8 mouse cellular contexts compared by ENCODE assay signal in the genomic region with DNA sequence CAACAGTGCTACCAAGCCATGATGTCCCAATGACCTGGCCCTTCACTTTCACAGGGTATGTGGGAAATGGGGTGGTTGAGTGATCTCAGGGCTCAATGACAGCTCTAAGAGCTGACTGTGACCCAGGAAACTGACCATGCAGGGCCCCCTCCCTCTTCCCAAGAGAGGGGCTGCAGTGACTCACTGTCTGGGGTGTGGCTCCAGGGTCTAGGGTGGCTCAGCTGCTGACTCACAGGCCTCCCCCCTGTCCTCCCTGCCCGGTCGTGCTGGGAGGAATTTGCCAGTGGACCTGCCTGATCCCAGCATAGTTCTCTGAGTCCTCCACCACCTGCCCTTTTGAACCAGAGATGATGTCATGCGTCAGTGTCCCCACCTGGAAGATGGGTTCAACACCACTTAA. TPM values are rescaled to one million over a fixed set of nuclear protein-coding genes. Genes with fewer than 3 reads are reported as not detected.
DNase-seq lines count a peak whose midpoint lies in the region; ATAC-seq lines count a peak whose summit lies in the region.

No protein-coding gene starts in this region.

- no peak overlapping the region for H3K9ac ChIP-seq in stomach, embryonic 15.5 days
- H3K9ac ChIP-seq in hindbrain, embryonic 16.5 days (ENCODE audit: low read depth, low read length): no peak overlapping the region

- WGBS in stomach, embryonic 15.5 days: 41% methylated on average over 3 of the region's 3 CpGs
- WGBS in hindbrain, embryonic 16.5 days: 66% methylated on average over 3 of the region's 3 CpGs

- H3K4me3 ChIP-seq in megakaryocyte, embryonic 14.5 days (replicated peaks): peak overlapping the region; percentile 91
- no peak overlapping the region for H3K4me3 ChIP-seq in stomach, embryonic 15.5 days (replicated peaks)
- H3K4me3 ChIP-seq in hindbrain, embryonic 16.5 days (ENCODE audit: low read length): no peak overlapping the region

- peaks cover 100% of the 10 kb centered on the region for H3K4me1 ChIP-seq in megakaryocyte, embryonic 14.5 days
- peaks cover 75% of the 10 kb centered on the region for H3K4me1 ChIP-seq in stomach, embryonic 15.5 days
- H3K4me1 ChIP-seq in hindbrain, embryonic 16.5 days (ENCODE audit: control insufficient read depth, insufficient read depth, low read depth, low read length): peaks cover 26% of the 10 kb centered on the region

- H3K9me3 ChIP-seq in megakaryocyte, embryonic 14.5 days: no peaks in the 10 kb centered on the region
- H3K9me3 ChIP-seq in stomach, embryonic 15.5 days: no peaks in the 10 kb centered on the region
- no peaks in the 10 kb centered on the region for H3K9me3 ChIP-seq in hindbrain, embryonic 16.5 days (ENCODE audit: control insufficient read depth, low read length)

- H3K4me2 ChIP-seq in stomach, embryonic 15.5 days: peak overlapping the region; percentile 57
- H3K4me2 ChIP-seq in hindbrain, embryonic 16.5 days (ENCODE audit: low read length): no peak overlapping the region

- no peaks in the 10 kb centered on the region for H3K27me3 ChIP-seq in megakaryocyte, embryonic 14.5 days (replicated peaks)
- no peaks in the 10 kb centered on the region for H3K27me3 ChIP-seq in stomach, embryonic 15.5 days (replicated peaks)
- H3K27me3 ChIP-seq in hindbrain, embryonic 16.5 days (replicated peaks; ENCODE audit: control insufficient read depth, insufficient read depth, low read length): no peaks in the 10 kb centered on the region; the same call in 1 of the 2 replicates

- DNase-seq in gastrocnemius, postnatal 25 days: peak; percentile 69
- peak; percentile 47 for DNase-seq in liver
- DNase-seq in thymus, postnatal 0 days (ENCODE audit: low spot score): no peak
- no peak for DNase-seq in cerebellum, adult 8-10 months

- H3K27ac ChIP-seq in stomach, embryonic 15.5 days: peak overlapping the region; percentile 99
- no peak overlapping the region for H3K27ac ChIP-seq in hindbrain, embryonic 16.5 days (ENCODE audit: low read depth, low read length)

- ATAC-seq in megakaryocyte, adult 5-6 weeks (ENCODE audit: poor library complexity, severe bottlenecking): no peak
- 0 out of 2 replicates have a peak, but pooled peaks have one; percentile 12 for ATAC-seq in stomach, embryonic 15.5 days (ENCODE audit: insufficient read depth, low FRiP score, low read depth)
- ATAC-seq in hindbrain, embryonic 16.5 days: no peak

- H3K36me3 ChIP-seq in megakaryocyte, embryonic 14.5 days (replicated peaks; ENCODE audit: low read length): peaks cover 78% of the 10 kb centered on the region
- peaks cover 8% of the 10 kb centered on the region for H3K36me3 ChIP-seq in stomach, embryonic 15.5 days
- no peaks in the 10 kb centered on the region for H3K36me3 ChIP-seq in hindbrain, embryonic 16.5 days (ENCODE audit: control insufficient read depth, insufficient read depth, low read length)

RNA-seq across cellular contexts. Expression of a gene that starts 8.2 kb away (rescaled TPM):
- 128 and 140 TPM in 2 replicates for polyA plus RNA-seq in megakaryocyte, embryonic 14.5 days (2012; ENCODE audit: insufficient read depth, low replicate concordance)
- total RNA-seq in megakaryocyte, adult 5-6 weeks (2015): 13.6 and 15.5 TPM in 2 replicates
- 11.3 and 13.8 TPM in 2 replicates for total RNA-seq in megakaryocyte, adult 5-6 weeks (2017)
- total RNA-seq in gastrocnemius, postnatal 25 days (2021): 10 to 100 TPM; 28.5 to 36.6 TPM
- polyA plus RNA-seq in stomach, embryonic 15.5 days (2015; fragmentation: Nextera tagmentation; extraction: Ambion mirVana): 68.3 and 73.4 TPM in 2 replicates
- 10.9 and 12.2 TPM in 2 replicates for polyA plus RNA-seq in thymus, postnatal 0 days (2015; fragmentation: Nextera tagmentation; extraction: Ambion mirVana)
- 11.7 and 12.2 TPM in 2 replicates for polyA plus RNA-seq in hindbrain, embryonic 16.5 days (2015; fragmentation: Nextera tagmentation; extraction: Ambion mirVana)

RNA-seq across cellular contexts. Expression of a gene that starts 12.5 kb away (rescaled TPM):
- polyA plus RNA-seq in megakaryocyte, embryonic 14.5 days (2012; ENCODE audit: insufficient read depth, low replicate concordance): 113 and 116 TPM in 2 replicates
- 23.5 and 23.6 TPM in 2 replicates for total RNA-seq in megakaryocyte, adult 5-6 weeks (2015)
- 7.7 and 8.9 TPM in 2 replicates for total RNA-seq in megakaryocyte, adult 5-6 weeks (2017)
- 10 to 100 TPM; 56.7 to 58.0 TPM for total RNA-seq in gastrocnemius, postnatal 25 days (2021)
- 117 and 124 TPM in 2 replicates for polyA plus RNA-seq in stomach, embryonic 15.5 days (2015; fragmentation: Nextera tagmentation; extraction: Ambion mirVana)
- polyA plus RNA-seq in thymus, postnatal 0 days (2015; fragmentation: Nextera tagmentation; extraction: Ambion mirVana): 84.9 and 93.3 TPM in 2 replicates
- 166 and 167 TPM in 2 replicates for polyA plus RNA-seq in hindbrain, embryonic 16.5 days (2015; fragmentation: Nextera tagmentation; extraction: Ambion mirVana)

RNA-seq across cellular contexts. Expression of a gene that starts 12.7 kb away (rescaled TPM):
- 180 and 228 TPM in 2 replicates for polyA plus RNA-seq in megakaryocyte, embryonic 14.5 days (2012; ENCODE audit: insufficient read depth, low replicate concordance)
- total RNA-seq in megakaryocyte, adult 5-6 weeks (2015): 27.8 and 33.6 TPM in 2 replicates
- total RNA-seq in megakaryocyte, adult 5-6 weeks (2017): 48.2 and 59.5 TPM in 2 replicates
- total RNA-seq in gastrocnemius, postnatal 25 days (2021): 10 to 100 TPM; 63.6 to 65.8 TPM
- 229 and 235 TPM in 2 replicates for polyA plus RNA-seq in stomach, embryonic 15.5 days (2015; fragmentation: Nextera tagmentation; extraction: Ambion mirVana)
- polyA plus RNA-seq in thymus, postnatal 0 days (2015; fragmentation: Nextera tagmentation; extraction: Ambion mirVana): 195 and 200 TPM in 2 replicates
- polyA plus RNA-seq in hindbrain, embryonic 16.5 days (2015; fragmentation: Nextera tagmentation; extraction: Ambion mirVana): 237 and 241 TPM in 2 replicates

RNA-seq across cellular contexts. Expression of a gene that starts 18.9 kb away (rescaled TPM):
- 0.28 TPM in 1 of 2 replicates, not detected in the other for polyA plus RNA-seq in megakaryocyte, embryonic 14.5 days (2012; ENCODE audit: insufficient read depth, low replicate concordance)
- total RNA-seq in megakaryocyte, adult 5-6 weeks (2015): not detected in 2 replicates
- not detected in 2 replicates for total RNA-seq in megakaryocyte, adult 5-6 weeks (2017)
- total RNA-seq in gastrocnemius, postnatal 25 days (2021): not detected
- polyA plus RNA-seq in stomach, embryonic 15.5 days (2015; fragmentation: Nextera tagmentation; extraction: Ambion mirVana): 1.1 and 1.3 TPM in 2 replicates
- polyA plus RNA-seq in thymus, postnatal 0 days (2015; fragmentation: Nextera tagmentation; extraction: Ambion mirVana): 0.35 and 0.92 TPM in 2 replicates
- 0.20 TPM in 1 of 2 replicates, not detected in the other for polyA plus RNA-seq in hindbrain, embryonic 16.5 days (2015; fragmentation: Nextera tagmentation; extraction: Ambion mirVana)

Comparison
In these comparisons a context has a peak if more than half of its experiments do, and no peak if none do; other contexts are left out.
1. DNase-seq: peak in gastrocnemius, postnatal 25 days (single experiment) and liver (single experiment); none in thymus, postnatal 0 days (single experiment) and cerebellum, adult 8-10 months (single experiment).